Mouse (Mus musculus) embryonic stem cell, embryonic (primary cell): ENCODE results near the gene Commd3.

ENCODE experiments used
- CTCF ChIA-PET, 4 experiments: fragments of 300-600 bp in 2 of 4; fragments of 350-600 bp in 2 of 4; sonication (Branson Sonifier 250); formaldehyde crosslinking; loops; one replicate each; lab custom pipeline; 2022; ENCODE audit warnings: inconsistent platforms in 2 of 4; lab: Charles Lee
- POLR2A ChIA-PET, 4 experiments: fragments of 300-600 bp in 2 of 4; fragments of 350-600 bp in 2 of 4; sonication (Branson Sonifier 250); formaldehyde crosslinking; loops; one replicate each; lab custom pipeline; 2022; ENCODE audit warnings: antibody characterized with exemption in 4 of 4, inconsistent platforms in 1 of 4; lab: Charles Lee

Commd3 gene

GRCm38 (mm10) chr2:18680961-18681360 is 8.8 kb downstream of the Commd3 start:
- CTCF ChIA-PET = interaction anchor here in 1 of 4 experiments (0.6 kb wide), 1 partner anchor 648 kb away, joined by 3 read pairs; no protein-coding TSS in a partner anchor
- POLR2A ChIA-PET = interaction anchor here in 3 of 4 experiments (0.6 to 2.7 kb wide), 5 partner anchors 9 to 700 kb away, joined by 3 to 8 read pairs (median 5); partner anchors contain the start of genes Commd3 (in 2 of the 3) and Spag6 (in 1 of the 3)

- ChIA-PET CTCF (no interaction called here), POLR2A (no interaction called here)
These were observed 11.9 kb downstream of the Commd3 start for GRCm38 (mm10) chr2:18684062-18684461.

- ChIA-PET CTCF (no interaction called here), POLR2A (no interaction called here)
These were observed 14.2 kb downstream of the Commd3 start for GRCm38 (mm10) chr2:18686386-18686785.

- ChIA-PET POLR2A (interaction anchor here in 1 of 4 experiments (0.8 kb wide), 1 partner anchor 1968 kb away, joined by 4 read pairs; no protein-coding TSS in a partner anchor), CTCF (no interaction called here)
These were observed 14.8 kb downstream of the Commd3 start for GRCm38 (mm10) chr2:18686826-18687519.

- POLR2A ChIA-PET = interaction anchor here in 2 of 4 experiments (0.8 to 1.8 kb wide), 4 partner anchors 9 to 1968 kb away, joined by 3 to 9 read pairs (median 4); partner anchors contain the start of gene Commd3 (in 1 of the 2)
- CTCF ChIA-PET = no interaction called here
These were observed 15.5 kb downstream of the Commd3 start for GRCm38 (mm10) chr2:18687671-18688170.

DNA sequence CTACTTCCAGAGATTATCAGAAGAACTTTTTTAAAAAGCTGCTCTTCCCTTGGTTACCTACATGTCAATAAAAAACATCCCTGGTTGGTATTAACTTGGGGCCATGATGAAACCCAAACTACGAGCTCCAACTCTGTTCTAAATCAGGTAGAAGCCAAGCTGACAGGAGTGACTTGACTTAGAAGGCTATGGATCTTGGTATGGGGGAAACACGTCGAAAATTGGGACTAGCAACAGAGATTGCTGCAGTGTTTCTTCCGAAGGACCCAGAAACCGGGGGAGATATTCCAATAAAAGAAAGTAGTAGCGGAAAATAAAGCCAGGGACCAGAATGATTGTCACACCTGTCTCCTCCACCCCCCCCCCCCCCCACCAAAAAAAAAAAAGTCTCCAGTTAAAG is 16.1 kb downstream of the Commd3 start:
- CTCF ChIA-PET = no interaction called here
- POLR2A ChIA-PET = interaction anchor here in 3 of 4 experiments (0.6 to 1.8 kb wide), 7 partner anchors 9 to 258 kb away, joined by 3 to 9 read pairs (median 4); partner anchors contain the start of gene Commd3 (in 2 of the 3)

DNA sequence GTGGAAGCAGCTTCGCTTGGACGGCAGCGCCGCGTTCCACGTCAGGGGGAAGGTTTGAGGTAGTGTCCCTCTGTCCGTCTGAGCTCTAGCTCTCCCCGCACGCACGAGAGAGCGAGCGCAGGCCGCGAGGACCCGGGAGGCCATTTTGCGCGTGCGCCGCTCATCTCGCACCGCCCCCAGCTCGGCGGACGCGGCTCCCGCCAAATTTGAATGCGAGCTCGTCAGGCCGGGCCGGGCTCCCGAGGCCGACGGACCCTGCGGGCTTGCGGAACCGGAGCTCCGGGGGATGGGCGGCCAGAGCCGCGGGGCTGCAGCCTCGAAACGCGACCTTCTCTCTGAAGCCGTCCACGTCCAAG is 16.5 kb downstream of the Commd3 start:
- ChIA-PET POLR2A (interaction anchor here in 3 of 4 experiments (0.6 to 1.8 kb wide), 10 partner anchors 10 to 699 kb away, joined by 3 to 9 read pairs (median 3); partner anchors contain the start of gene Commd3 (in 2 of the 3)), CTCF (no interaction called here)

DNA sequence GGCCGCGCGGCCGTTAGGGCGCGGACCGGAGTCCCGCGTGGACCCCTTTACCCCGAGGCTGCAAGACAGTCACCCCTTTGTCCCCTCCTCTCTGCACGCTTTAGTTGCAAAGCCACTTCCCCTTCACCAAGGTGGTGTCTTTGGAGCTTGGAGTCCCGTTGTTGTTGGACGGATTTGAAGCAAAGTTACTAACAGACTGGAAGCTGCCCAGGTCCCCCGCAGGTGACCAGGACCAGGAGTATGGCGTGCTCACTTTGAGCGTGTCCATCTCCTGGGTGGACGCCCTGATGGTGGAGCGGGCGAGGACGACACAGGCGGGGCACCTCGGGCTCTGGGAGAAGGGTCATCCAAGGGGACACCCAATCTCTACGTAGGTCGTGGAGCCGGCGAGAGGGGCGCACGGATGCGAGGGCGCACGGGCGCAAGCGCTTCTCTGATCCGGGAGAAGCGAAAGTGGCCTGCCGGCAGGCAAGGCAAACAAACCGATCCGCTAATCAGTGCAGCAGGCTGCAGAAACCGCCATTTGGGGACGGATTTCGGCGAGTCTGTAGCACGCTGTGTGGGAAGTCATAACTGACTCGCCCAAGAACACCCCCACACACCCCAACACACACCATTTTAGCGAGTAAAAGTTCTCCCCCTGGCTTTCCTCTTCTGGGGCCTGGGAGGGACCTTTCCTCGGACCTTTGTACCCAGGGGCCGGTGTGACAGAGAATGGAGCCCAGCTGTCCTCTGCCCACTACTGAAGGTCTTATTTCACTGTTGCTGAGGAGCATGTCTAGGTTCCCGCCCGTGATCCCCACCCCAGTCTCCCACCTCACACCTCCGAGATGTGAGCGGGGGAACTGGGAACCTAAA is 17.1 kb downstream of the Commd3 start:
- ChIA-PET POLR2A (interaction anchor here in 3 of 4 experiments (0.6 to 1.8 kb wide), 8 partner anchors 8 to 700 kb away, joined by 3 to 9 read pairs (median 4); partner anchors contain the start of gene Commd3 (in 1 of the 3)), CTCF (no interaction called here)

- ChIA-PET CTCF (no interaction called here), POLR2A (interaction anchor here in 1 of 4 experiments (0.7 to 1.3 kb wide), 2 partner anchors 9 to 18 kb away, joined by 3 to 5 read pairs; partner anchors contain the start of gene Commd3)
These were observed 18.0 kb downstream of the Commd3 start for GRCm38 (mm10) chr2:18690055-18690691.

- POLR2A ChIA-PET = interaction anchor here in 1 of 4 experiments (1.3 kb wide), 1 partner anchor 10 kb away, joined by 5 read pairs; no protein-coding TSS in a partner anchor
- CTCF ChIA-PET = no interaction called here
These were observed 18.6 kb downstream of the Commd3 start for GRCm38 (mm10) chr2:18690756-18691155.

GRCm38 (mm10) chr2:18692031-18692430 is 19.8 kb downstream of the Commd3 start:
- ChIA-PET CTCF (no interaction called here), POLR2A (interaction anchor here in 1 of 4 experiments (1.2 kb wide), 1 partner anchor 14 kb away, joined by 3 read pairs; no protein-coding TSS in a partner anchor)

- ChIA-PET POLR2A (interaction anchor here in 1 of 4 experiments (1.6 kb wide), 1 partner anchor 11 kb away, joined by 3 read pairs; no protein-coding TSS in a partner anchor), CTCF (no interaction called here)
These were observed 20.4 kb downstream of the Commd3 start for GRCm38 (mm10) chr2:18692548-18692947.

DNA sequence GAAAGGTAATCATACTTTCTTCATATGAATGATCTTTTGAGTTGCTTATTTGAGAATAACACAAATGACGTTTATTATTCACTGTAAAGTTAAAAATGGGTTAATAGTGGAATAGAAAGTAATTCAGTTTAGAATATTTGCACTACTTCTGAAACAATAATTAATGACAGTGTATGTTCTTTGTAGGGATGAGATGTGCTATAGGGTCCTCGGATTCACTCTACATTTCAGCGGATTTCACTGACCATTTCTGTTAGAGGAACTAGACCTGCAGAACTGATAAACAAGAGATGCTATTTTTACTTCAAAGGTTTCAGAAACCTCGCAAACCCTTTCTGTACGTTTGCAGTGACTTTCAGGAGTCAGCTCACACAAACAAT is 21.3 kb downstream of the Commd3 start:
- ChIA-PET POLR2A (interaction anchor here in 3 of 4 experiments (0.6 to 1.6 kb wide), 7 partner anchors 12 to 722 kb away, joined by 3 read pairs; partner anchors contain the start of gene Commd3 (in 2 of the 3)), CTCF (interaction anchor here in 1 of 4 experiments (0.6 kb wide), 1 partner anchor 37 kb away, joined by 5 read pairs; no protein-coding TSS in a partner anchor)

- CTCF ChIA-PET = interaction anchor here in 1 of 4 experiments (0.6 kb wide), 1 partner anchor 36 kb away, joined by 5 read pairs; no protein-coding TSS in a partner anchor
- POLR2A ChIA-PET = interaction anchor here in 3 of 4 experiments (0.6 to 1.6 kb wide), 10 partner anchors 13 to 965 kb away, joined by 3 to 5 read pairs (median 3); partner anchors contain the start of gene Commd3 (in 3 of the 3)
These were observed 21.9 kb downstream of the Commd3 start, which contains the start of gene Spag6 for GRCm38 (mm10) chr2:18693871-18694610. TSS of gene Spag6 (plus strand) at chr2:18694032.

- ChIA-PET POLR2A (interaction anchor here in 2 of 4 experiments (1.2 to 1.8 kb wide), 2 partner anchors 22 kb away, joined by 4 to 5 read pairs; partner anchors contain the start of gene Commd3 (in 2 of the 2)), CTCF (interaction anchor here in 2 of 4 experiments (0.5 to 0.8 kb wide), 2 partner anchors 183 to 584 kb away, joined by 3 read pairs; no protein-coding TSS in a partner anchor)
These were observed 22.4 kb downstream of the Commd3 start for GRCm38 (mm10) chr2:18694611-18694950.

DNA sequence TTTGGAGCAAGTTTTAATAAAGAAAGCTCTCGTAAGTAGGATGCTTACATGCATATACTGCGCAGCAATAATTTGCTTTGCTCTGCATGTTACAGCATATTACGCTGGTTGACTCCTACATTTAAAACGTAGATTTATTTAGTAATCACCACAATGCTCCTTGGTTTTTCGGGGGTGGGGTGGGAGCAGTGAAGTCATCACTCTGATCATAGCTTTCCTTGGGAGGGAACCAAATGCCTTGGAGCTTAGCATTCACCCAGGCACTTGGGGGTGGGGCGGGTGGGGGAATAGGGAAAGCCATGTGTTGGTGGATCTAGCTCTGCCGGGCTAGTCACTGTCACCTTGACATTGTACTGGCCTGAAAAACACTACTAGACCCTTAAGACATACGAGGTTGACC is 23.0 kb downstream of the Commd3 start:
- ChIA-PET POLR2A (interaction anchor here in 3 of 4 experiments (0.9 to 1.8 kb wide), 3 partner anchors 23 kb away, joined by 3 to 5 read pairs (median 4); partner anchors contain the start of gene Commd3 (in 3 of the 3)), CTCF (interaction anchor here in 2 of 4 experiments (0.5 to 0.8 kb wide), 4 partner anchors 184 to 725 kb away, joined by 3 to 6 read pairs (median 4); no protein-coding TSS in a partner anchor)
